Mouse (Mus musculus): Measurements from ENCODE around the gene Tmem144.

DNA sequence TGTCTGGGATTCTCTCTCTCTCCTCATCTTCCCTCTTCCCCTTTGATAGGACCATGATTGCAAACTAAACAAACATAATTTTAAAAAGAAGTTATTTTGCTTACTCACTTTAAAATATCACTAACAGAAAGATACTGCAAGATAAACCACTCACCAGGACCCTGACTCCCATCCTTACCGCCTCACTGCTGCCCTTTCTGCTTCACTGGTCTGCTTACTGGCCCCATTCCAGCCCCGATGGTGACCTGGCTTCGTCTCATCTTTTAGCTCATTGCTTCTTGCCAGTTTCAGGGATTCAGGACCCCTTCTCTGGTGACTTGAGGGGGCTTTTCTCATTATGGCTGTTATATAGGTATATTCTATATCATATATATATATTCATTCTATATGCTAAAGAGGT, 13.5 kb upstream of the Tmem144 start:
- TF ChIP-seq POLR2A (IDR thresholded peaks at IDR 0.05; ENCODE audit: borderline replicate concordance, extremely low read depth, insufficient read depth, insufficient read length, poor library complexity, severe bottlenecking) (no peak), CTCF (IDR thresholded peaks at IDR 0.05; ENCODE audit: borderline replicate concordance, extremely low read depth, insufficient read depth, insufficient read length) (no peak)

Data from brain, embryonic 14.5 days (tissue).